Mouse (Mus musculus) neural tube, embryonic 15.5 days (tissue): Measurements from ENCODE around the gene Myf6. TPM values are rescaled to one million over a fixed set of nuclear protein-coding genes. Genes with fewer than 3 reads are reported as not detected.

Source experiments
- ATAC-seq: fragments of 200-750 bp; cut with Nextera tagmentation; 2 replicates; pipeline ENCODE4 v1.8.0; 2017; ENCODE audit warnings: mild to moderate bottlenecking, moderate TSS enrichment, moderate library complexity; ENCODE audit not compliant: low FRiP score
- H3K27ac ChIP-seq: fragments of 300-500 bp; sonication (generic); replicated peaks from 2 replicates; pipeline ENCODE4 v1.5.1; 2015; ENCODE audit warnings: mild to moderate bottlenecking, inconsistent platforms
- H3K27me3 ChIP-seq: fragments of 300-500 bp; sonication (generic); replicated peaks from 2 replicates; pipeline ENCODE4 v1.6.1; 2015; ENCODE audit warnings: inconsistent platforms
- H3K36me3 ChIP-seq: fragments of 300-500 bp; sonication (generic); 2 replicates; pipeline ENCODE4 v1.6.1; 2015; ENCODE audit warnings: inconsistent platforms
- H3K4me1 ChIP-seq: fragments of 300-500 bp; sonication (generic); 2 replicates; pipeline ENCODE4 v1.6.1; 2015; ENCODE audit warnings: inconsistent platforms
- H3K4me2 ChIP-seq: fragments of 300-500 bp; sonication (generic); 2 replicates; pipeline ENCODE4 v1.6.1; 2015; ENCODE audit warnings: inconsistent platforms, mild to moderate bottlenecking, moderate library complexity
- H3K4me3 ChIP-seq: fragments of 300-500 bp; sonication (generic); replicated peaks from 2 replicates; pipeline ENCODE4 v1.5.1; 2015; ENCODE audit warnings: mild to moderate bottlenecking, inconsistent platforms
- H3K9ac ChIP-seq: fragments of 300-500 bp; sonication (generic); replicated peaks from 2 replicates; pipeline ENCODE4 v1.6.1; 2015; ENCODE audit warnings: mild to moderate bottlenecking, inconsistent platforms
- H3K9me3 ChIP-seq: fragments of 300-500 bp; sonication (generic); replicated peaks from 2 replicates; pipeline ENCODE4 v1.6.1; 2016; ENCODE audit warnings: inconsistent platforms
- WGBS: fragments of 180-500 bp; shearing (Covaris S2); methylation state at CpG from one replicate; pipeline ENCODE4 v1.1.7; 2015; ENCODE audit warnings: mixed read lengths; 5-methylcytosine and 5-hydroxymethylcytosine counted together
- polyA plus RNA-seq: library from polyadenylated mRNA; unstranded; fragments of >200 nt; fragmentation: Nextera tagmentation; extraction: Ambion mirVana; gene quantifications from 2 replicates; pipeline ENCODE4 v1.2.1, GENCODE M21; 2015

Gene Myf6
- polyA plus RNA-seq, 1 experiment from 2014 or later: 0.75 TPM

GRCm38 (mm10) chr10:107492867-107493579 lies 1.5 kb downstream of the Myf6 start:
- Histone ChIP-seq H3K4me2 (peak overlapping the region; percentile 49), H3K4me1 (no peaks in the 10 kb centered on the region), H3K36me3 (no peaks in the 10 kb centered on the region), H3K27ac (no peak overlapping the region), H3K9ac (no peak overlapping the region), H3K4me3 (peak overlapping the region; percentile 23), H3K27me3 (no peaks in the 10 kb centered on the region), H3K9me3 (no peaks in the 10 kb centered on the region)
- no peak for ATAC-seq
- WGBS: 51% methylated on average over 18 of the region's 18 CpGs

- Histone ChIP-seq H3K27ac (no peak overlapping the region), H3K27me3 (no peaks in the 10 kb centered on the region), H3K9ac (no peak overlapping the region), H3K4me1 (no peaks in the 10 kb centered on the region), H3K9me3 (no peaks in the 10 kb centered on the region), H3K36me3 (no peaks in the 10 kb centered on the region), H3K4me2 (no peak overlapping the region), H3K4me3 (no peak overlapping the region)
- WGBS: 37% methylated on average over 12 of the region's 12 CpGs
- ATAC-seq: no peak
Measured at GRCm38 (mm10) chr10:107488654-107489315, 5.8 kb downstream of the Myf6 start.

DNA sequence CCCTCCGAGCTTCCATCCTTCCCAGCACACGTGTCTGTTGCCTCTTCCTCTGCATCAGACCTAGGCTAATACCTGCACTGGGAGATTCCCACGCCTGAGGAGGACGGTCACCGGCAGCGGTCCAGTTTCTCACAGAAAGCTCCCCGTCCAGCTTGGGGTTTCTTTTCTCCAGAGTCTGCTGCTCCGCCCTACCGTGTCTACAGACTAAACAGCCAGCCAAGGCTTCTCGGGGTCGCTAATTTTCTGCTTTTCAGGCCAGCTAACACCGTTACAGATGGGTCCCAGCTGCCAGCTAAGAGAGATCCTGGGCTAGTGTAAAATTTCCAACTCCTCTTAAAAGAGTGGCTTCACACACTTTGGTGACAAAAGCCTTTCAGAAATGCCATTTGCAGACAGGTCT lies 7.8 kb downstream of the Myf6 start:
- no peak overlapping the region for H3K4me3 ChIP-seq
- no peaks in the 10 kb centered on the region for H3K9me3 ChIP-seq
- no peaks in the 10 kb centered on the region for H3K36me3 ChIP-seq
- H3K4me2 ChIP-seq: no peak overlapping the region
- H3K27ac ChIP-seq: no peak overlapping the region
- no peak overlapping the region for H3K9ac ChIP-seq
- H3K4me1 ChIP-seq: no peaks in the 10 kb centered on the region
- H3K27me3 ChIP-seq: no peaks in the 10 kb centered on the region
- 62% methylated on average over 12 of the region's 12 CpGs for WGBS
- ATAC-seq: no peak

DNA sequence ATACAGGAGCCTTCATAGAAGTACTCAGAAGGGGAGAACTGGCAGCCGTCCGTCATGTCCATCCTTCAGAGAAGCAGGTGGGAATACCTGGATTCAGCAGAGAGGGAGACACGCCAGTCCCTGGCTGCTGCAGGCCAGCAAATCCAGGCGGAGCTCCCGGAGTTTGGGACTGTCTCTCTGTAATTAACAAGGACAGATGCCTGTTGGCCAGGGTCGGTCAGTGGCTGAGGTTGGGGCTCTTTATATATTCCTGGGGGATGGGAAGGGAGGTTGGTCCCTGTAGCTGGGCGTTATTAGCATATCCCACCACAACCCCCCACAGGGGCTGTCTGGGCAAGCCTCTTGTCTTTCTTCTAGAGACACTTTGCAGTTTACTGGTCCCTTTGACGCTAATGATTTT lies 8.7 kb downstream of the Myf6 start, which contains the start of gene Myf5:
Gene Myf5, minus strand, starts transcription at position 265 of the 400 bp plus-strand sequence.
- Histone ChIP-seq H3K27ac (no peak within 1 kb of the TSS), H3K27me3 (no peaks in the 10 kb centered on the region), H3K9ac (no peak within 1 kb of the TSS), H3K9me3 (no peaks in the 10 kb centered on the region), H3K4me1 (no peaks in the 10 kb centered on the region), H3K36me3 (no peaks in the 10 kb centered on the region), H3K4me2 (no peak within 1 kb of the TSS), H3K4me3 (no peak within 1 kb of the TSS)
- no peak for ATAC-seq
- 39% methylated on average over 8 of the region's 8 CpGs for WGBS

DNA sequence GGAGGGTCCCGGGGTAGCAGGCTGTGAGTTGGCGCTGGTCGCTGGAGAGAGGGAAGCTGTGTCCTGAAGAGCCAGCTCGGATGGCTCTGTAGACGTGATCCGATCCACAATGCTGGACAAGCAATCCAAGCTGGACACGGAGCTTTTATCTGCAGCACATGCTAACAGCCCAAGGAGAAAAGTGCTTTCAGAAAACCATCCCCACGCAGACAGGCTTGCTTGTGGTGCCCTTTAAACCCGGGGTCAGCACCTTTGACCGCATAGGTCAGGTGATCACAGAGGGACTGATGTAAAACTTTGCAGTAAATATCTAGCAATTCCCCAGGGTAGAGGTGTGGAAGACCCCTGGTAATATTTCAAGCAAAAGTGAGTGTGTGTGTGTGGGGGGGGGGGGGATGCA lies 10.5 kb downstream of the Myf6 start:
- no peaks in the 10 kb centered on the region for H3K27me3 ChIP-seq
- no peaks in the 10 kb centered on the region for H3K36me3 ChIP-seq
- no peak overlapping the region for H3K4me3 ChIP-seq
- H3K27ac ChIP-seq: no peak overlapping the region
- H3K4me1 ChIP-seq: no peaks in the 10 kb centered on the region
- H3K9me3 ChIP-seq: no peaks in the 10 kb centered on the region
- no peak overlapping the region for H3K9ac ChIP-seq
- ATAC-seq: no peak
- 70% methylated on average over 10 of the region's 10 CpGs for WGBS
- H3K4me2 ChIP-seq: no peak overlapping the region

- Histone ChIP-seq H3K9me3 (no peaks in the 10 kb centered on the region), H3K27me3 (no peaks in the 10 kb centered on the region), H3K4me2 (no peak overlapping the region), H3K4me1 (no peaks in the 10 kb centered on the region), H3K36me3 (no peaks in the 10 kb centered on the region), H3K4me3 (no peak overlapping the region), H3K9ac (no peak overlapping the region), H3K27ac (no peak overlapping the region)
- 46% methylated on average over 2 of the region's 2 CpGs for WGBS
- no peak for ATAC-seq
Measured at GRCm38 (mm10) chr10:107473497-107473896, 21.0 kb downstream of the Myf6 start.

- Histone ChIP-seq H3K9me3 (no peaks in the 10 kb centered on the region), H3K36me3 (no peaks in the 10 kb centered on the region), H3K4me3 (no peak overlapping the region), H3K4me2 (no peak overlapping the region), H3K27ac (no peak overlapping the region), H3K9ac (no peak overlapping the region), H3K4me1 (no peaks in the 10 kb centered on the region), H3K27me3 (no peaks in the 10 kb centered on the region)
- 25% methylated on average over 5 of the region's 5 CpGs for WGBS
- no peak for ATAC-seq
Measured at GRCm38 (mm10) chr10:107471712-107472111, 22.8 kb downstream of the Myf6 start.

DNA sequence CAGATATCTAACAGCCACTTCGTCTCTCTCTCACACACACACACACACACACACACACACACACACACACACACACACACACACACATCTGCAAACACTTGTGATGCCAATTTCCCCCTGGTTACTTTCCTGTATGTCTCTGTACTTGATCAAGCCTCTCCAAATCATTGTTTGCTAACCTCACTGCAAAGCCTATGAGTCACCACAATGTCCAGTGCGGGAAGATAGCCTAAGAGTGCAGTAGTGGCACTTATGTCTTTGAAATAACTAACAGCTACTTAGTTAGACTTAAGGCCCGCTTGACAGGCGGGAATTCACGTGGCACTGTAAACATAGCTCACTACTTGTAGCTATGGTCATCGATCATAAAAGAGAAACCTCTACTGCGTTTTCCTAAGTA lies 26.7 kb downstream of the Myf6 start:
- Histone ChIP-seq H3K36me3 (no peaks in the 10 kb centered on the region), H3K9me3 (no peaks in the 10 kb centered on the region), H3K27me3 (no peaks in the 10 kb centered on the region), H3K4me3 (no peak overlapping the region), H3K4me1 (no peaks in the 10 kb centered on the region), H3K27ac (no peak overlapping the region), H3K4me2 (no peak overlapping the region), H3K9ac (no peak overlapping the region)
- ATAC-seq: no peak
- 92% methylated on average over 7 of the region's 7 CpGs for WGBS

DNA sequence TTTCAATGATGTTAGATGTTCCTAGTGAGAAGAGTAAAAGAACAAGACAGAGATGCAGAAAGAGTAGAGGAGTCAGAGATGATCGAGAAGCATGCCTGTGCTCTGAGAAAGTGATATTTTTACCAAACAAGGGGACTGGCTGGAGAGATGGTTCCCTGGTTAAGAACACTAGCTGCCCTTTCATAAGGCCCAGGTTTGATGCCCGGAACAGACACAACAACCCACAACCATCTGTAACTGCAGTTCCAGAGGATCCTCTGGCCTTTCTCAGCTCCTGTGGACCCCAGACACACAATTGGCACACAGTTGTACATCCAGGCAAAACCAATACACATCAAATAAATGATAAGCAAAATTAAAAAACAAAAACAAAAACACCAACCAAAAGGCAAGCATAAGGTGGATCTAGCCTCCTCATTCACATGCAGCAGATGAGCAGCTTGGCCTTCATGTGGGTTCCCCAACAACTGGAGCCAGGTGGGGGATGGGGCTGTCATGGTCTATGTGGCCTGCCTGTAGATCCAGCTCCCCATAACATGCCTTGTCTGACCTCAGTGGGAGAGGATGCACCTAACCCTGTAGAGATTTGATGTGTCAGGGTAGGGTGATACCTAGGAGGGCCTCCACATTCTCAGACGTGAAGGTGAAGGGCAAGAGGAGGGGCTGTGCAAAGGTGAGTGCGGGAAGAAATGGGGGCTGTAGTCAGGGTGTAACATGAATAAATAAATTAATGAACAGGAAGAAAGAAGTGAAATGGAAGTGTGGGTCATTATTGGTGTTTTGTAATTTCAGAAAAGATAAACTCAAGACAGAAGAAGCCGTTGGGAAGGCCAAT lies 44.8 kb downstream of the Myf6 start:
- no peak for ATAC-seq
- Histone ChIP-seq H3K4me1 (no peaks in the 10 kb centered on the region), H3K27me3 (no peaks in the 10 kb centered on the region), H3K9ac (no peak overlapping the region), H3K27ac (no peak overlapping the region), H3K4me3 (no peak overlapping the region), H3K9me3 (no peaks in the 10 kb centered on the region), H3K36me3 (no peaks in the 10 kb centered on the region), H3K4me2 (no peak overlapping the region)
- WGBS: 92% methylated on average over 5 of the region's 5 CpGs
